Mouse (Mus musculus) heart, postnatal 0 days (tissue): ENCODE data around the gene Prdm16. TPM values are rescaled to one million over a fixed set of nuclear protein-coding genes. Genes with fewer than 3 reads are reported as not detected.

Experiments
- ATAC-seq: fragments of 200-750 bp; cut with Nextera tagmentation; 2 replicates; pipeline ENCODE4 v1.8.0; 2017; ENCODE audit warnings: low read depth, moderate number of reproducible peaks, moderate library complexity; ENCODE audit not compliant: insufficient read depth
- DNase-seq: peaks from one replicate; pipeline ENCODE4 v3.0.0-alpha.2; 2016; ENCODE audit warnings: low spot score
- H3K27ac ChIP-seq: fragments of 300-500 bp; sonication (generic); 2 replicates; pipeline ENCODE4 v1.5.1; 2014; ENCODE audit warnings: low read depth, mild to moderate bottlenecking
- H3K27me3 ChIP-seq: fragments of 300-500 bp; sonication (generic); 2 replicates; pipeline ENCODE4 v1.6.1; 2014; ENCODE audit warnings: low read length, mixed read lengths; ENCODE audit not compliant: control insufficient read depth, insufficient read depth
- H3K36me3 ChIP-seq: fragments of 300-500 bp; sonication (generic); replicated peaks from 2 replicates; pipeline ENCODE4 v1.6.1; 2014; ENCODE audit warnings: low read length, mixed read lengths; ENCODE audit not compliant: control insufficient read depth, insufficient read depth
- H3K4me1 ChIP-seq: fragments of 300-500 bp; sonication (generic); 2 replicates; pipeline ENCODE4 v1.6.1; 2014; ENCODE audit warnings: antibody characterized with exemption; ENCODE audit not compliant: control insufficient read depth, insufficient read depth
- H3K4me2 ChIP-seq: fragments of 300-500 bp; sonication (generic); 2 replicates; pipeline ENCODE4 v1.6.1; 2014; ENCODE audit warnings: low read depth, mild to moderate bottlenecking, low read length, moderate library complexity
- H3K4me3 ChIP-seq: fragments of 300-500 bp; sonication (generic); 2 replicates; pipeline ENCODE4 v1.5.1; 2014; ENCODE audit warnings: low read depth, low read length
- H3K9ac ChIP-seq: fragments of 300-500 bp; sonication (generic); replicated peaks from 2 replicates; pipeline ENCODE4 v1.6.1; 2014; ENCODE audit warnings: low read depth, low read length, mixed read lengths
- H3K9me3 ChIP-seq: fragments of 300-500 bp; sonication (generic); replicated peaks from 2 replicates; pipeline ENCODE4 v1.6.1; 2016; ENCODE audit warnings: low read length; ENCODE audit not compliant: control insufficient read depth
- CTCF ChIP-seq: IDR thresholded peaks from 2 replicates; pipeline ENCODE4 v1.5.1; 2016; ENCODE audit warnings: antibody characterized with exemption, control low read depth, low read depth
- EP300 ChIP-seq: IDR thresholded peaks from 2 replicates; pipeline ENCODE4 v1.6.1; 2016; ENCODE audit warnings: antibody characterized with exemption, low read depth
- WGBS: fragments of 180-500 bp; shearing (Covaris S2); extraction: QIAGEN DNeasy Blood & Tissue Kit; methylation state at CpG from one replicate; pipeline ENCODE4 v1.1.7; 2014; 5-methylcytosine and 5-hydroxymethylcytosine counted together
- polyA plus RNA-seq: library from polyadenylated mRNA; unstranded; fragments of >200 nt; fragmentation: Nextera tagmentation; extraction: Ambion mirVana; gene quantifications from 2 replicates; pipeline ENCODE4 v1.2.1, GENCODE M21; 2015
- total RNA-seq: library from RNA; depleted of rRNA; stranded (reverse); fragments of >200 nt; gene quantifications from 2 replicates; pipeline ENCODE4 v1.2.3, GENCODE M21; 2014; ENCODE audit warnings: low replicate concordance

Gene Prdm16
- total and polyA plus RNA-seq, 2 experiments from 2014 or later, result 9.3 to 14.7 TPM

DNA sequence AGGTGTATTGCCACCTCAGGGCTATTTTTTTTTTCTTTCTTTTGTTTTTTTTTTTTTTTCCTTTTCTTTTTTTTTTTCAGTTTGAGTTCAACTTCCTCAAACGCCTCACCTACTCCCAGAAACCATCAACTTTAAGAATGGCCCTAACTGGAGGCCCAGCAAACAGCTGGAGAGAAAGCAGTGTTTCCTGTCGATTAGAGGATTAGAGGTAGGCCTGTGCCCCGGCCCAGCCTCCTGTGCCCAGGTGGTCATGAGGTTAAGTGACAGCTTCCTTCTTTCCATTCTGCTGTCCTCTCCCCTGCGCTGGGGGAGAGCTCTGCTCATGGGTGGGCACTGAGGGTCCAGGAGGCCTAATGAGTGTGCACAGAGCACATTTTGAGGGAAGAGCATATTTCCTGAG lies 105.3 kb downstream of the Prdm16 start:
- Histone ChIP-seq H3K4me3 (no peak overlapping the region), H3K9me3 (no peaks in the 10 kb centered on the region), H3K4me1 (peaks cover 27% of the 10 kb centered on the region; the same call in 1 of the 2 replicates), H3K27me3 (no peaks in the 10 kb centered on the region), H3K9ac (no peak overlapping the region), H3K27ac (no peak overlapping the region), H3K4me2 (no peak overlapping the region), H3K36me3 (no peaks in the 10 kb centered on the region)
- WGBS, result 59% methylated on average over 4 of the region's 4 CpGs
- DNase-seq (no peak), ATAC-seq (no peak)
- TF ChIP-seq EP300 (no peak), CTCF (no peak)

DNA sequence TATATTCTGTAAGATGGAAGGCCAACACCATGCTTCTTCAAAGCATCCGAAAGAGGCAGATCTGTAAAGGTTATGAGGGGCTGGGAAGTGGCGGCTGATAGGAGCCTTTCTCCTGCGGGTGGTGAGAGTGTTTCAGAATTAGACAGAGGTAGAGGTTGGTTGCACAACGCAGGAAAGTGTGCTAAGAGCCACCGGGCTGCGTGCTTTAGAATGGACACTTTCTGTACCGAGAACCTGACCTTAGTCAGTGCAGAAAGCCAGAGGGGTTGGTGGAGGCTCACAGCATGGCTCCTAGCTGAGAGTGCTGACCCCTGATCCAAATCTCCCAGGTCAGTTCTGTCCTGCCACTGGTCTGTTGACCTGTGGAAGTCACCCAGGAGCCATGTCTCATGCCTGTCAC lies 106.3 kb downstream of the Prdm16 start:
- WGBS, result 64% methylated on average over 7 of the region's 7 CpGs
- Histone ChIP-seq H3K27ac (no peak overlapping the region), H3K27me3 (no peaks in the 10 kb centered on the region), H3K4me2 (no peak overlapping the region), H3K4me3 (no peak overlapping the region), H3K4me1 (peaks cover 27% of the 10 kb centered on the region; the same call in 1 of the 2 replicates), H3K9ac (no peak overlapping the region), H3K36me3 (no peaks in the 10 kb centered on the region), H3K9me3 (no peaks in the 10 kb centered on the region)
- no peak for TF ChIP-seq CTCF
- TF ChIP-seq EP300, result no peak
- no peak for ATAC-seq
- no peak for DNase-seq

- H3K27me3 ChIP-seq, result no peaks in the 10 kb centered on the region
- ATAC-seq (peak; percentile 78), DNase-seq (peak; percentile 82)
- 26% methylated on average over 9 of the region's 9 CpGs for WGBS
- H3K27ac ChIP-seq, result peak overlapping the region; percentile 90
- H3K36me3 ChIP-seq, result no peaks in the 10 kb centered on the region
- 0 out of 2 replicates have a peak, but pooled peaks have one; percentile 61 for TF ChIP-seq EP300
- no peak for TF ChIP-seq CTCF
- no peak overlapping the region for H3K4me2 ChIP-seq
- peaks cover 41% of the 10 kb centered on the region for H3K4me1 ChIP-seq
- no peaks in the 10 kb centered on the region for H3K9me3 ChIP-seq
- H3K9ac ChIP-seq, result 0 out of 2 replicates have a peak overlapping the region, but pooled peaks have one; percentile 28
- H3K4me3 ChIP-seq, result no peak overlapping the region
Observed at GRCm38 (mm10) chr4:154527506-154527905, 109.2 kb downstream of the Prdm16 start.

GRCm38 (mm10) chr4:154526351-154526786 lies 110.3 kb downstream of the Prdm16 start:
- DNase-seq (no peak), ATAC-seq (no peak)
- peak overlapping the region; percentile 90; the same call in 1 of the 2 replicates for H3K27ac ChIP-seq
- WGBS, result 85% methylated on average over 6 of the region's 6 CpGs
- no peaks in the 10 kb centered on the region for H3K36me3 ChIP-seq
- no peaks in the 10 kb centered on the region for H3K27me3 ChIP-seq
- H3K4me2 ChIP-seq, result no peak overlapping the region
- no peak for TF ChIP-seq EP300
- H3K9me3 ChIP-seq, result no peaks in the 10 kb centered on the region
- no peak overlapping the region for H3K9ac ChIP-seq
- peaks cover 41% of the 10 kb centered on the region for H3K4me1 ChIP-seq
- H3K4me3 ChIP-seq, result no peak overlapping the region

GRCm38 (mm10) chr4:154523898-154524297 lies 112.8 kb downstream of the Prdm16 start:
- no peak overlapping the region for H3K4me2 ChIP-seq
- ATAC-seq (no peak), DNase-seq (no peak)
- WGBS, result 70% methylated on average over 17 of the region's 17 CpGs
- H3K27ac ChIP-seq, result no peak overlapping the region
- no peak overlapping the region for H3K4me3 ChIP-seq
- H3K36me3 ChIP-seq, result no peaks in the 10 kb centered on the region
- no peak overlapping the region for H3K9ac ChIP-seq
- TF ChIP-seq EP300, result no peak
- no peak for TF ChIP-seq CTCF
- peaks cover 47% of the 10 kb centered on the region for H3K4me1 ChIP-seq
- H3K9me3 ChIP-seq, result no peaks in the 10 kb centered on the region
- no peaks in the 10 kb centered on the region for H3K27me3 ChIP-seq

- H3K4me2 ChIP-seq, result no peak overlapping the region
- H3K4me3 ChIP-seq, result no peak overlapping the region
- peak overlapping the region; percentile 79 for H3K27ac ChIP-seq
- ATAC-seq, result no peak
- H3K27me3 ChIP-seq, result no peaks in the 10 kb centered on the region
- H3K36me3 ChIP-seq, result no peaks in the 10 kb centered on the region
- H3K9me3 ChIP-seq, result no peaks in the 10 kb centered on the region
- H3K4me1 ChIP-seq, result peaks cover 42% of the 10 kb centered on the region
- H3K9ac ChIP-seq, result 0 out of 2 replicates have a peak overlapping the region, but pooled peaks have one; percentile 11
- TF ChIP-seq CTCF (no peak), EP300 (no peak)
- WGBS, result 59% methylated on average over 7 of the region's 7 CpGs
- no peak for DNase-seq
Observed at GRCm38 (mm10) chr4:154521881-154522676, 114.6 kb downstream of the Prdm16 start.
